Mouse (Mus musculus) megakaryocyte, embryonic 14.5 days (primary cell): ENCODE results near the gene Rhot2. TPM values are rescaled to one million over a fixed set of nuclear protein-coding genes. Genes with fewer than 3 reads are reported as not detected.

Experiments
- H3K27me3 ChIP-seq: replicated peaks from 2 replicates; pipeline ENCODE3; 2012; ENCODE audit warnings: inconsistent platforms
- H3K36me3 ChIP-seq: replicated peaks from 2 replicates; pipeline ENCODE3; 2012; ENCODE audit warnings: low read length, inconsistent platforms, mixed read lengths
- H3K4me1 ChIP-seq: 2 replicates; pipeline ENCODE4 v1.6.1; 2012; ENCODE audit warnings: inconsistent platforms
- H3K4me3 ChIP-seq: replicated peaks from 2 replicates; pipeline ENCODE3; 2012; ENCODE audit warnings: moderate library complexity, mild to moderate bottlenecking, inconsistent platforms
- H3K9me3 ChIP-seq: 2 replicates; pipeline ENCODE4 v1.6.1; 2012; ENCODE audit warnings: inconsistent platforms
- FLI1 ChIP-seq: IDR thresholded peaks from 2 replicates; pipeline ENCODE4 v1.6.1; 2012; ENCODE audit warnings: low read length, inconsistent platforms, mixed read lengths
- GATA1 ChIP-seq: IDR thresholded peaks from 3 replicates; pipeline ENCODE4 v1.6.1; 2012; ENCODE audit warnings: mixed read lengths, low read length, inconsistent platforms, borderline replicate concordance
- polyA plus RNA-seq: library from polyadenylated mRNA; stranded (reverse); fragments of >175 nt; gene quantifications from 2 replicates; pipeline ENCODE4 v1.2.3, GENCODE M21; 2012; ENCODE audit warnings: low replicate concordance; ENCODE audit not compliant: insufficient read depth

Rhot2 gene
- polyA plus RNA-seq, 1 experiment = 75.2 TPM

GRCm38 (mm10) chr17:25802825-25803517 lies 41.7 kb downstream of the Rhot2 start:
- TF ChIP-seq GATA1 = no peak
- no peak for TF ChIP-seq FLI1
- H3K27me3 ChIP-seq = peaks cover 50% of the 10 kb centered on the region
- H3K36me3 ChIP-seq = no peaks in the 10 kb centered on the region
- peaks cover 4% of the 10 kb centered on the region; the same call in 1 of the 2 replicates for H3K4me1 ChIP-seq
- H3K9me3 ChIP-seq = no peaks in the 10 kb centered on the region
- H3K4me3 ChIP-seq = no peak overlapping the region

- peaks cover 40% of the 10 kb centered on the region for H3K27me3 ChIP-seq
- H3K4me3 ChIP-seq = no peak overlapping the region
- H3K36me3 ChIP-seq = no peaks in the 10 kb centered on the region
- no peaks in the 10 kb centered on the region for H3K9me3 ChIP-seq
- peaks cover 20% of the 10 kb centered on the region for H3K4me1 ChIP-seq
- TF ChIP-seq GATA1 = no peak
- no peak for TF ChIP-seq FLI1
Observed at GRCm38 (mm10) chr17:25801029-25801428, 43.6 kb downstream of the Rhot2 start.

GRCm38 (mm10) chr17:25796951-25797369 lies 47.7 kb downstream of the Rhot2 start, which contains the start of gene Metrn:
Gene Metrn (minus strand): TSS chr17:25797136.
- TF ChIP-seq GATA1 = no peak
- TF ChIP-seq FLI1 = no peak
- peaks cover 22% of the 10 kb centered on the region for H3K27me3 ChIP-seq
- no peaks in the 10 kb centered on the region for H3K9me3 ChIP-seq
- peaks cover 12% of the 10 kb centered on the region for H3K36me3 ChIP-seq
- peaks cover 56% of the 10 kb centered on the region for H3K4me1 ChIP-seq
- H3K4me3 ChIP-seq = peak within 1 kb of the TSS; percentile 91

GRCm38 (mm10) chr17:25796211-25796771 lies 48.4 kb downstream of the Rhot2 start:
- peaks cover 12% of the 10 kb centered on the region for H3K36me3 ChIP-seq
- peaks cover 18% of the 10 kb centered on the region for H3K27me3 ChIP-seq
- H3K4me3 ChIP-seq = peak overlapping the region; percentile 91
- TF ChIP-seq GATA1 (no peak), FLI1 (no peak)
- no peaks in the 10 kb centered on the region for H3K9me3 ChIP-seq
- H3K4me1 ChIP-seq = peaks cover 62% of the 10 kb centered on the region

- H3K4me1 ChIP-seq = peaks cover 69% of the 10 kb centered on the region
- TF ChIP-seq FLI1 (no peak), GATA1 (no peak)
- peaks cover 21% of the 10 kb centered on the region for H3K27me3 ChIP-seq
- peaks cover 15% of the 10 kb centered on the region for H3K36me3 ChIP-seq
- H3K9me3 ChIP-seq = no peaks in the 10 kb centered on the region
- H3K4me3 ChIP-seq = peak within 1 kb of the TSS; percentile 91
Observed at GRCm38 (mm10) chr17:25795609-25796092, 49.0 kb downstream of the Rhot2 start, which contains the start of gene AC134908.4. Gene AC134908.4 (minus strand): TSS chr17:25795659.

GRCm38 (mm10) chr17:25794998-25795397 lies 49.7 kb downstream of the Rhot2 start:
- H3K9me3 ChIP-seq = no peaks in the 10 kb centered on the region
- TF ChIP-seq FLI1 = no peak
- TF ChIP-seq GATA1 = no peak
- peaks cover 71% of the 10 kb centered on the region for H3K4me1 ChIP-seq
- H3K27me3 ChIP-seq = peaks cover 21% of the 10 kb centered on the region
- H3K36me3 ChIP-seq = peaks cover 19% of the 10 kb centered on the region
- H3K4me3 ChIP-seq = peak overlapping the region; percentile 13

GRCm38 (mm10) chr17:25794197-25794596 lies 50.5 kb downstream of the Rhot2 start:
- no peak for TF ChIP-seq GATA1
- TF ChIP-seq FLI1 = no peak
- Histone ChIP-seq H3K4me3 (no peak overlapping the region), H3K9me3 (no peaks in the 10 kb centered on the region), H3K36me3 (peaks cover 26% of the 10 kb centered on the region), H3K4me1 (peaks cover 71% of the 10 kb centered on the region), H3K27me3 (peaks cover 21% of the 10 kb centered on the region)

GRCm38 (mm10) chr17:25792615-25793014 lies 52.0 kb downstream of the Rhot2 start, which contains the start of gene Fam173a:
Gene Fam173a (minus strand): TSS chr17:25792901.
- Histone ChIP-seq H3K36me3 (peaks cover 39% of the 10 kb centered on the region), H3K9me3 (no peaks in the 10 kb centered on the region), H3K4me1 (peaks cover 70% of the 10 kb centered on the region), H3K4me3 (peak within 1 kb of the TSS; percentile 95), H3K27me3 (peaks cover 20% of the 10 kb centered on the region)
- no peak for TF ChIP-seq FLI1
- TF ChIP-seq GATA1 = no peak

- no peak for TF ChIP-seq FLI1
- no peak for TF ChIP-seq GATA1
- Histone ChIP-seq H3K27me3 (peaks cover 20% of the 10 kb centered on the region), H3K36me3 (peaks cover 42% of the 10 kb centered on the region), H3K9me3 (no peaks in the 10 kb centered on the region), H3K4me1 (peaks cover 63% of the 10 kb centered on the region), H3K4me3 (peak overlapping the region; percentile 95)
Observed at GRCm38 (mm10) chr17:25791843-25792527, 52.7 kb downstream of the Rhot2 start.
